Mouse (Mus musculus): ENCODE data around the gene Nsrp1.

- TF ChIP-seq POLR2A (IDR thresholded peaks at IDR 0.05; ENCODE audit: low read depth, low read length) = no peak
- TF ChIP-seq CTCF (IDR thresholded peaks at IDR 0.05; ENCODE audit: borderline replicate concordance, insufficient read depth, low read length) = no peak
Observed at GRCm38 (mm10) chr11:77084001-77084682, 5.9 kb upstream of the Nsrp1 start.
